Mouse (Mus musculus) regulatory T cell (primary cell): ENCODE measurements around the gene S100a2.

Source experiments
- in situ Hi-C: fragments of 300-600 bp; cut with MboI, MseI; formaldehyde crosslinking; loops from one replicate; pipeline ENCODE4 v1.15.1; 2025; ENCODE audit warnings: high pct_unique_total_duplicates

The S100a2 gene

GRCm38 (mm10) chr3:90589947-90590346 is at the start of gene S100a2:
TSS of gene S100a2 (plus strand) at chr3:90590247.
- in situ Hi-C loops: loop anchor here (5.0 to 10.0 kb wide), 2 partner anchors 98 to 295 kb away; partner anchors contain the start of genes Gatad2b and Snapin

DNA sequence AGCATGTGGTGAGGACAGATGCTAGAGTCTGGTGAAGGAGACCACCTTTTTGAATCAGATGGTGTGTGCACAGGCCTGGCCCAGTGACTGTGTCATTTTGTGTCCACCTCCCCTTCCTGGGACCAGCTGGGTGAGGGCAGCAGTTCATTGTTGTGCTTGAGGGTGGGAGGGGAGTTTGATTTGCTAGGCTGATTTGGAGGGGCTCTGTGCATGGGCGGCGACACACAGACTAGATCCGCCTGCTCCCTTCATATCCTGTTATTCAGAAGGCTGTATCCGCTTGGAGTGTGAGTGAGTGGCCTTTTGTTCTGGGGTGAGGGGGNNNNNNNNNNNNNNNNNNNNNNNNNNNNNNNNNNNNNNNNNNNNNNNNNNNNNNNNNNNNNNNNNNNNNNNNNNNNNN is 49.1 kb upstream of the S100a2 start:
- in situ Hi-C loops: no loop called here

- in situ Hi-C loops: no loop called here
Measured at GRCm38 (mm10) chr3:90549676-90550420, 40.2 kb upstream of the S100a2 start.

- in situ Hi-C loops: no loop called here
Measured at GRCm38 (mm10) chr3:90550421-90550790, 39.6 kb upstream of the S100a2 start.

DNA sequence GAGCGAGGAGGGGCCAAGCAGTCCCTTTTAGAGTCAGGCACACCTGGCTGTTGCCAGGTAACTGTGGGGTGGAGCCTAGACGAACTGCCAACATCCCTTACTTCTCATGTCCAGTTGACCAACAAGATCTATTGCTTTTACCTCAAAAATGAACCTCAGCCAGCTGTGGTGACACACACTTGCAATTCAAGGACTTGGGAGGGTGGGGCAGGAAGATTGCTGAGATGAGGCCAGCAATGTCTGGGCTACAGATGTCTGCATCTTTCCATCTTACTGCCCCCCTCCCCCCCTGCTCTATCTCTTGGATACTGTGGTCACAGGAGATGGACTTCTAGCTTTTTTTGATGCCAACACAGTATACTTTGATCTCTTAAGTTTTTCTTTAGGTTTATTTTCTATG is 37.8 kb upstream of the S100a2 start:
- in situ Hi-C loops: no loop called here

- in situ Hi-C loops: no loop called here
Measured at GRCm38 (mm10) chr3:90555954-90556353, 34.1 kb upstream of the S100a2 start.

DNA sequence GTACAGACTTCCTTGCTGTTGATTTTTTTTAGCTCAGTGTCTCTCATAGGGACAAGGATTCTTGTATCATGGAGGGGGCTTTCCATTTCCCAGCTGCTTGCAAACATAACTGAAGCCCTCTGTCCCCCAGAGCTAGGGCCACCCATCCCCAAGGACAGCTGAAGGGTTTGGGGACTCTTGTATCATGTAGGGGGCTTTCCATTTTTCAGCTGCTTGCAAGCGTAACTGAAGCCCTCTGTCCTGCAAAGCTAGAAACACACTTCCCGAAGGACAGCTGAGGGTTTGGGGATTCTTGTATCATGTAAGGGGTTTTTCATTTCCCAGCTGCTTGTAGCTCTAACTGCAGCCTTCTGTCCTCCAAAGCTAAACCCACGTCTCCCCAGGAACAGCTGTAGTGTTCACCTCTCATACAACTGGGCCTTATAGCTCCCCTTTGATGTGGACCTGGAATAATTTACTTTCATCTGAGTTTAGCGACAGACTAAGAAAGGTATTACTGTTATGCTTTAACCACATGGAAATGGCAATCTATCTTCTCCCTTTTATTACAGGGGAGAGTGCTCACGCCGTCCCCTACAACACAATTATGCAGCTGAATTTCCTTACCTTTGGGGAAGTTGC is 29.9 kb upstream of the S100a2 start, which contains the start of gene S100a3:
Gene S100a3 (plus strand): TSS at position 571 of the 621 bp plus-strand sequence.
- in situ Hi-C loops: no loop called here

DNA sequence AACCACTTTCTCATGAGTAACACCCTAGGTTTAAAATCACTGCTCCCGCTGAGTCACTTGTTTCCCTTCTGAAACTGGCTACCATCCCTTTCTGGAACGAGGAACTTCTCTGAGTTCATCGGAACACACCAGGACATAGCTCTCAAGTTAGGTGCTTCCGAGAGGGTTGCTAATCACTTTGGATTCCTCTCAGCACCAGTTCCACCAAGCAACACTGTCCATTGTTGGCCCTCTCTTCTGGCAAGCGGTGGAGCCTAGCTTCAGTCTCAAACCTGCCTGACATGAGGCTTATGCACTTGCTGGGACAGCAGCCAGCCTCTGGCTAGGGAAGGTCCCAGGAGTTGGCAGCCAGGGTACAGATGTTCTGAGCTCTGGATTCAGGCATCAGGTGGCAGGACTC is 15.4 kb upstream of the S100a2 start:
- in situ Hi-C loops: no loop called here

GRCm38 (mm10) chr3:90575320-90575719 is 14.7 kb upstream of the S100a2 start:
- in situ Hi-C loops: no loop called here

- in situ Hi-C loops: no loop called here
Measured at GRCm38 (mm10) chr3:90576351-90577001, 13.6 kb upstream of the S100a2 start.

DNA sequence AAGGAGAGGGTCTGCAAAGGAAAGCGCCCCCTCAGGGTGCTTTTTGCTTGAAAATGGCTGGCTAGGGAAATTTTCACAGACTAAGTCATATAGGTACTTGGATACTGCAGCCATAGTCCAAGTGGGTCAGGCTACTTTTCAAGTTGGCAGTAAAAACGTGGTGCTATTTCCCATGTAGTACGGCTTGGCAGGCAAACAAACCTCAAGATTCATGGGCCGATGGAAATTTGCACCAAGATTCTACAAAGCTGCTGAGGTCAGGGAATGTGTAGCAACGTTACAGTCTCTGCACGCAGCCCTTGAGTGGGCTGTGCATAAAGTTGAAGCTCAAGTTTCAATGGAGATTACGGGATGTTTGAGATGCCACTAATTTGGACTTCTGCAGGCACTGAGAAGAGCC is 10.6 kb upstream of the S100a2 start:
- in situ Hi-C loops: no loop called here

GRCm38 (mm10) chr3:90581141-90581540 is 8.9 kb upstream of the S100a2 start:
- in situ Hi-C loops: loop anchor here (5.0 kb wide), 1 partner anchor 36 kb away; no protein-coding TSS in a partner anchor

DNA sequence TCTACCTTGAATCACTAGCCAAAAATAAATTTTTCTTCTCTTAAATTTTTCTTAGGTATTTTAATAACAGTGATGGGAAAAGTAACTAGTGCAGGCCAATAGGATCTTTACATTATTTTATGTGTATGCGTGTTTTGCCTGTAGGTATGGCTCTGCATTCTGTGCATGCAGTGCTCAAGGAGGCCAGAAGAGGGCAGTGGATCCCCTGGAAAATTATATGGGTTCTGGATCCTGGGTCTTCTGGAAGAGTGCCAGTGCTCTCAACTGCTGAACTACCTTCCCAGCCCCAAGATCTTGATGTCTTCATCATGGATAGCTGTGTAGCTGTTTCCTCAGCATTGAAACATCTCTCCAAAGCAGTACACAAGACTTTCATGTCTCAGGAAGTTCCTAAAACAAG is 7.9 kb upstream of the S100a2 start:
- in situ Hi-C loops: loop anchor here (5.0 kb wide), 1 partner anchor 35 kb away; no protein-coding TSS in a partner anchor

DNA sequence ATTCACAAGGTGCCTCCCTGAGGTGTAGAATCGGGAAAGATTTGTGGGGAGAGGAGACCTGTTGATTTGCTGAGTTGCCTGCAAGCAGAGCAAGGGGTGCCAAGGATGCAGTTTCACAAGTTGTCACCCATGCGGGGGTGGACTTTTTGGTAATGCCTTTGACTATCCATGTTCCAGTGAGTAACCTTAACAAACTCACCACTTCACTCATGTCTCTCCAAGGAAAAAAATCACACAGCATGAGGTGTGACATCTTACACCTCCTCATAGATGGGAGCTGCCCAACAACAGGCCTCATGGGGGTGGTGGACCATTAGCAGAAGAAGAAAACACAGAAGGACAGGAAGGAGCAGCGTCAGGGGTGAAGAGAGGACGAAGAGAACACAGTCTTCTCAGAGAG is 7.5 kb upstream of the S100a2 start:
- in situ Hi-C loops: loop anchor here (5.0 kb wide), 1 partner anchor 35 kb away; no protein-coding TSS in a partner anchor

GRCm38 (mm10) chr3:90583893-90584292 is 6.2 kb upstream of the S100a2 start:
- in situ Hi-C loops: loop anchor here (5.0 kb wide), 1 partner anchor 33 kb away; no protein-coding TSS in a partner anchor

DNA sequence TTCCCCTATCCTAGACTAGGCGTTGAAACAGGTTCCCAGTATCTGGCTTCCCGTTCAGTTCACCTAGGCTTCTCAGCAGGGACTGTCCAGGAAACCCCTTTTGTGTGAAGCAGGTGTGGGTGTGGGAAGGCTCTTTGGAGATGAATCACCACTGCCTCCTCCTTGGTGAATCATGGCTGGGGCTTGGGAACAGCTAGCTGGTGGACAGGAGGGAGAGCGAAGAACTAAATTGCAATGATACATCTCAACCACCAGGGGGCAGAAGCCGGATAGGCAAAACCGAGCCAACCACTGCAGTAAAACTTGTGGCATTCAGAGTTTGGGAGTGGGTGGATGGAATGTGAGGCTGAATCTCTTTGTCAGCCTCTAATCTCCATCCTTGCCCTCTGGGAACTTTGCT is 4.5 kb upstream of the S100a2 start:
- in situ Hi-C loops: loop anchor here (5.0 kb wide), 1 partner anchor 93 kb away; the partner anchor contains the start of gene Snapin

DNA sequence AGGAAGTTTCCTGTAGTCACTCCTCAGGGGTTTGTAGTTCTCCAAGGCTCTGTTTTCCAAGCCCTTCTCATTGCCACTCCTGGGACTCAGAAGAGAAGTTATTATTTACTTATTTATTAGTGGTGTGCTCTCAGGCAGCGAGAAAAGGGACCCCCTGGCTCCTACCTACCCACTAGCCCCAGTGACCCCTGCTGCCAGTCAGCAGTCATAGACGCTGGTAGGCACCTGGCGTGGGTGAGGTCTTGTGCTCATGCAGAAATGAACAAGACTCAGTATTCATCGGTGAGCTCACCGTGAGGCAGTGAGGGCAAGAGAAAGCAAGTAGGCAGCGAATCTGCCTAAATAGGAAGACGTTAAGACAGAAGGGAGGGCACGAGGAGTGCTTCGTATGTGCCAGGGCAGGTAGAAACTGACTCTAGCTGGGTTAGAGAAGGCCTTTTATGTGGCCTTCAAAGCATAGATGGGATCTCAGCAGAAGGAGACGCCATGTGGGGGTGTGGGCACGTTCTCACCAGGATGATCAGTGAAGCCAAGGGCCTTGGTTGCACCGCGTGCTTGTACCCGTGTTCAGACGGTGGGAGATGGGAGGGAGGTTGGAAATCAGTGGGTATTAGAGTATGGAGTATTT is 3.9 kb upstream of the S100a2 start:
- in situ Hi-C loops: loop anchor here (5.0 kb wide), 1 partner anchor 94 kb away; the partner anchor contains the start of gene Snapin

DNA sequence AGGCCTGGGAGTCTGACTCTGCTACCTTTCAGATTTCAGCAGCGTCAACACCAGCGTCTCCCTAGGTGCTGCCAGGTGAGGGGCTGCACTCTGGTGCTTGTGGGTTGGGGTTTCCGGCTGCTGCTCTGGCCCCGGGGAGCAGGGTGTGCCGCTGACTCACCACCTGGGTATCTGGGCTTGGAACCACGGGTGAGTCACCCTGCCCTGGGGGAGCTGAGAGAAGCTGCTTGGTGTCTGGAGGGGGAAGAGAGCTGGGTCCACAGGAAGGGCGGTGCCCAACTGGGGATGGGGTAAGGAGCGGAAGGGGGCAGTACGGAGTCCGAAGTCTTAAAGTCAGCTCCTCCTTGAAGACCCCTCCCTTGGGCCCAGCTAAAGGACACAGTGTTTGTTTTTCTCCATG is 3.1 kb upstream of the S100a2 start:
- in situ Hi-C loops: loop anchor here (5.0 kb wide), 1 partner anchor 95 kb away; the partner anchor contains the start of gene Snapin

DNA sequence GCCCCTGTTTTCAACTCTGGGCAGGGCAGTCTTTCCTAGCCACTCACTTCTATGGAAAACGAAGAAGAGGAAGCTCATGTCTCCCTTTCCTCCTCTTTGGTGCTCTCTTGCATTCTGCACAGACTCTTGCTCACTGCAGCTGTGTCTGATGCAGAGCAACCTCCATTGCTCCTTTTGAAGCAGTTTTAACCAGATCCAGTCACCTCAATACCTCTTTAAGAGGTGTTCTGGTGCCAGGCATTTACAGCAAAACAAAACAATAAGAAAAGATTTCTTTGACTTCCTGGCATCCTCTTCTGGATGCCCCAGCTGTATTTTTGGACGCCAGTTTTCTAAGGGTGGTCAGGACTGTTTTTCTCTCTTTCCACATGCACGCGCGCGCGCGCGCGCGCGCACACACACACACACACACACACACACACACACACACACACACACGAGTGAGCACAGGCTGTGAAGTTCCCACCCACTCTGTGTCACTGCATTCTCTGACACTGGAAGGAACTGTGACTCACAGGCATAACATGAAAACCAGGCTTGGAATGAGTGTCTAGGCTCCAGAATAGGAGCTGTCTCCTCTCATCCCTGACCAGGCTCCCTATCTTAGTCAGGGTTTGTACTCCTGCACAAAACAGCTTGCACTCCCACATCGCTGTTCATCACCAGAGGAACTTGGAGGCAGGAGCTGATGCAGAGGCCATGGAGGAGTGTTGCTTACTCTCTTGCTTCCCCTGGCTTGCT is 2.5 kb upstream of the S100a2 start:
- in situ Hi-C loops: loop anchor here (5.0 kb wide), 1 partner anchor 95 kb away; the partner anchor contains the start of gene Snapin

DNA sequence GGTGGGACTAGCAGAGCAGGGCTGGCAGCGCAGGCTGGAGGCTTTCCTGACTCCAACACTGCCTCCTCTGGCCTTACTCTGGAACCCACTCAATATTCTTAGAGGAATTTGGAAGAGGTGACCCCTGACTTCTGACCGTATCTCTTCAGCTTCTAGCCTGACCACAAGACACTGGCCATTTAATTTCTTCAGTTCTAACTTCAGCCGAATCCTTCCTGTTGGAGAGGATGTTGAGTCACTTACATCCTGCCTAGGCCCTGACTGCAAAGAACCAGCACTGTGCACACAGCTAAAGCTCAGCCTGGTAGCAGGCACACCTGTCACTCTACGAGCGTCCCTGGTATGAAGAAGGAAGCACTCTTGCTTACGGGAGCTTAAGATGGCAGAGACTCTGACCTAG is 657 bp upstream of the S100a2 start:
- in situ Hi-C loops: loop anchor here (5.0 kb wide), 1 partner anchor 97 kb away; the partner anchor contains the start of gene Snapin

DNA sequence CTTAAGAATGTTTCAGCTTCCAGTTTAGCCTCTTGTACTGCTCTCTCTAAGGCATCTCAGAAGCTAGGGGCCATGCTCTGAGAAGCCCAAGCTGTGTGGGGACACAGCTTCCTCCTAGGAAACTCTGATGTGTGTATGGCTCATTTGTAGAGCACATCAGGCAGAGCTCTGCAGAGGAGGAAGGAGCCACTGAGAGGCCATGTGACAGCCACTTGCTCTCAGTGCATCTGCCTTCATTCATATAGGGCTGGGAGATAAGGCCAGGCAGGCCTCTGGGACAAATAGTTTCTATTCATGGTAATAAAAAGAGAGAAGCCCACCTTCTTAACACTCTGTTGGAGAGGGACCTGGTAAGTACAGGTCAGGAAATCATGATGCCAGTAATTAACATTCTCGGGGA is 4.4 kb downstream of the S100a2 start:
- in situ Hi-C loops: loop anchor here (10.0 kb wide), 1 partner anchor 300 kb away; the partner anchor contains the start of gene Gatad2b
